Mouse (Mus musculus) sigmoid colon, adult 10 weeks (tissue): ENCODE data around the gene Them4. TPM values are rescaled to one million over a fixed set of nuclear protein-coding genes. Genes with fewer than 3 reads are reported as not detected.

Experiments
- polyA plus RNA-seq: library from polyadenylated mRNA; stranded (reverse); fragments of 350-450 nt; fragmentation: Illumina TruSeq; extraction: RNeasy Lipid Tissue Mini Kit (QIAGEN cat#74804); gene quantifications from one replicate; pipeline ENCODE4 v1.2.3, GENCODE M21; 2014; ENCODE audit warnings: low read depth, low replicate concordance

Gene Them4
- polyA plus RNA-seq: 41.5 TPM

DNA sequence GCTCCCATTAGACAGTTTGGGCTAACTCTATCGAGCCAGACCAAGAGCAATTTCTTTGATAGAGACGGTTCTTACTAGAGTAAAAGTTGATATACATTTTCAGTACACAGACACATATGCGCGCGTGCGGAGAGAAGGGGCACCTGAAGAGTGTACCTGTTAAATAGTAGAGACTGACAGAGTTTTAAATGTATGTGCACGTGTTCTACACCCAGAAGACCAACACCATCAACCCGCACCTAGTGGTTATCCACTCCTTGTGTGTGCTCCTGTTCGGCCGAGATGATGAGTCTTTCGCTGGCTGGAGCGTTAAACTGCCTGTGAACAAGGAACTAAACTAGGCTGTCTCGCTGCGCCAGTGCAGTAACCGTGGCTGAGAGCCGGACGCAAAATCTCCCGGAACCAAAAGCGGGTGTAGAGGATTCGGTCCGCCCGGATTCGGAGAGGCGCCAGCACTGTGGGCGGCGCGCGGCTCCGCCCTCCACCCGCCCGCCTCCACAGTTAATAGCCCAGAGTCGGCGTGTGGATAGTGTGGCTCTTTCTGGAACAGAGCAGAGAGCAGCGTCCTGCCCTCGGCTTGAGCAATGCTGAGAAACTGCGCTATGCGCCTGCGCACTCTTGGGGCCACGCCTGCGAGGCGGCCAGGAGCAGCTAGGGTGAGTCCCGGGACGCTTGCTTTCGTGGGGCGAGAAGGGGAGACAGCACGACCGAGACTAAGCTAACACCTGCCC, at the start of gene Them4:
Them4 (plus strand) TSS at position 457 of the 731 bp plus-strand sequence.

GRCm38 (mm10) chr3:94263736-94264135, 46.2 kb upstream of the Them4 start, which contains the start of gene Gm4778:
Gm4778 (plus strand) TSS chr3:94264036.

DNA sequence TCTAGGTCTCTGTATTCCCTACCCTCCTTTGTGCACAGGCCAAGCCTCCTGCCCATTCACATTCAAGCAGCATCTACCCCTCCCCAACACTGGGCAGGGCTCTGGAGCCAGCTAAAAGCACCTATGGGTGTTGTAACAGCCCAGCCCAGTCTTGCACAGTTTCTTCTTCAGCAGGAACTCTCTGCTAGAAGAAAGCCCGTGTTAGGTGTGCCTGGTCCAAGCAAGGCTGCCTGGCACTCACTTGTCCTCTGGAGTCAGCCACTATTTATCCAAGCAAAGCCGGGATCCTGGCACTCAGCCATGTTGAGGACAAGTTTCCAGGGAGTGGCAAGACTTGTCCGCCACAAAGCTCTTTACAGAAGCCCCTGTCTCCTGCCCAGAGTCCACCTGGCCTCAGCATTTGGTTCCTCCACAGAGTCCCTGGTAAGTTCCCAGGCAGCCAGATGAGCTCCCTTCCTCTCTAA, 32.1 kb downstream of the Them4 start, which contains the start of gene Them5:
Them5 (plus strand) TSS at position 141 of the 464 bp plus-strand sequence.

DNA sequence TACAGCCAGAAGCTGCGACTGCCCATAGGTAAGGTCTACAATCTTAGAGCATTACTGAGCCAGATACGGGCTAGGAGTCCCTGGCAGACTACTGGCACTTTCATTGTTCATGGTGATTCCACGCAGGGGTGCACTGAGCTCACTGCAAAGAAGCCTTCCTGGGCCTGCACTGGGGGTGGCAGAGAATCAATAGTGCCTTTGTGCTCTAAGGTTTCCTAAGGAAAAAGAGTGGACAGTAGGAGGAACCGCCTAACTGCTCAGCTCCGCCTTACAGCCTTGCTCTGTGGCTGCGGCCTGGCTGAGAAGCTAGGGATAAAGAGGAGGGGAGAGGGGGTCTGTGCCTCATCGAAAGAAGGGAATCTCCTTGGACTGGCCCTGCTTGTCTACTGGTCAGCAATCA, 52.2 kb downstream of the Them4 start, which contains the start of gene C2cd4d:
C2cd4d (plus strand) TSS at position 301 of the 400 bp plus-strand sequence.

GRCm38 (mm10) chr3:94372641-94373040, 62.8 kb downstream of the Them4 start, which contains the start of gene Rorc:
Rorc (plus strand) TSS chr3:94372794.

Other genes starting within 250 kb of the Them4 start
- gene Gm10697, start 237.4 kb upstream of the Them4 start, polyA plus RNA-seq: not detected
- gene Gm10696, start 131.9 kb upstream of the Them4 start, polyA plus RNA-seq: not detected
- gene Gm5286, start 113.4 kb upstream of the Them4 start, polyA plus RNA-seq: not detected
- not detected for gene Gm4778, start 46.1 kb upstream of the Them4 start, polyA plus RNA-seq
- not detected for gene Them5, start 32.0 kb downstream of the Them4 start, polyA plus RNA-seq
- gene C2cd4d, start 52.3 kb downstream of the Them4 start, polyA plus RNA-seq: not detected
- gene Rorc, start 62.7 kb downstream of the Them4 start, polyA plus RNA-seq: 54.0 TPM
- 0.38 TPM for gene Lingo4, start 88.4 kb downstream of the Them4 start, polyA plus RNA-seq
- gene Tdrkh, start 103.2 kb downstream of the Them4 start, polyA plus RNA-seq: 3.1 TPM
- 50.4 TPM for gene Mrpl9, start 133.2 kb downstream of the Them4 start, polyA plus RNA-seq
- 1.3 TPM for gene Oaz3, start 133.8 kb downstream of the Them4 start, polyA plus RNA-seq
- 0.69 TPM for gene Celf3, start 168.2 kb downstream of the Them4 start, polyA plus RNA-seq
- 3.2 TPM for gene Riiad1, start 170.3 kb downstream of the Them4 start, polyA plus RNA-seq